Mouse (Mus musculus): Measurements from ENCODE around the gene Pcsk4.
A peak's percentile ranks its signal among the peaks of the same experiment; 100 is the strongest.
"Not testable (repeated sequence)": the region's sequence is repeated elsewhere in the genome, so short reads cannot be mapped to it uniquely, and the experiment has no call there.

Pcsk4 gene

GRCm38 (mm10) chr10:80348244-80348781 lies 19.0 kb upstream of the Pcsk4 start, which contains the start of gene Adamtsl5:
Gene Adamtsl5 (minus strand): TSS chr10:80348412.
- DNase-seq (ENCODE audit: low read depth), result peak; percentile 77

GRCm38 (mm10) chr10:80347514-80347967 lies 18.2 kb upstream of the Pcsk4 start:
- DNase-seq (ENCODE audit: low read depth), result no peak

- not testable (repeated sequence) for DNase-seq (ENCODE audit: low read depth)
Measured at GRCm38 (mm10) chr10:80345929-80346328, 16.6 kb upstream of the Pcsk4 start.

GRCm38 (mm10) chr10:80345122-80345521 lies 15.8 kb upstream of the Pcsk4 start:
- DNase-seq (ENCODE audit: low read depth), result no peak

GRCm38 (mm10) chr10:80344131-80344661 lies 14.9 kb upstream of the Pcsk4 start:
- peak; percentile 85 for DNase-seq (ENCODE audit: low read depth)

- no peak for DNase-seq (ENCODE audit: low read depth)
Measured at GRCm38 (mm10) chr10:80343425-80343895, 14.2 kb upstream of the Pcsk4 start.

- no peak for DNase-seq (ENCODE audit: low read depth)
Measured at GRCm38 (mm10) chr10:80342749-80343424, 13.6 kb upstream of the Pcsk4 start.

- DNase-seq (ENCODE audit: low read depth), result no peak
Measured at GRCm38 (mm10) chr10:80342305-80342748, 13.0 kb upstream of the Pcsk4 start.

GRCm38 (mm10) chr10:80341491-80342304 lies 12.4 kb upstream of the Pcsk4 start:
- DNase-seq (ENCODE audit: low read depth), result no peak

- DNase-seq (ENCODE audit: low read depth), result no peak
Measured at GRCm38 (mm10) chr10:80341026-80341425, 11.7 kb upstream of the Pcsk4 start.

- DNase-seq (ENCODE audit: low read depth), result peak; percentile 87
Measured at GRCm38 (mm10) chr10:80339941-80340750, 10.8 kb upstream of the Pcsk4 start.

GRCm38 (mm10) chr10:80336263-80336662 lies 7.0 kb upstream of the Pcsk4 start:
- DNase-seq (ENCODE audit: low read depth), result no peak

- no peak for DNase-seq (ENCODE audit: low read depth)
Measured at GRCm38 (mm10) chr10:80332525-80332989, 3.3 kb upstream of the Pcsk4 start.

GRCm38 (mm10) chr10:80331636-80332524 lies 2.6 kb upstream of the Pcsk4 start:
- DNase-seq (ENCODE audit: low read depth), result no peak

GRCm38 (mm10) chr10:80330888-80331287 lies 1.6 kb upstream of the Pcsk4 start:
- DNase-seq (ENCODE audit: low read depth), result no peak

GRCm38 (mm10) chr10:80330084-80330483 lies 786 bp upstream of the Pcsk4 start:
- no peak for DNase-seq (ENCODE audit: low read depth)

- no peak for DNase-seq (ENCODE audit: low read depth)
Measured at GRCm38 (mm10) chr10:80325045-80325444, 4.3 kb downstream of the Pcsk4 start.

- DNase-seq (ENCODE audit: low read depth), result no peak
Measured at GRCm38 (mm10) chr10:80324120-80325037, 4.9 kb downstream of the Pcsk4 start.
